Comparison of ENCODE assay signal across 9 mouse cellular contexts in the genomic region with DNA sequence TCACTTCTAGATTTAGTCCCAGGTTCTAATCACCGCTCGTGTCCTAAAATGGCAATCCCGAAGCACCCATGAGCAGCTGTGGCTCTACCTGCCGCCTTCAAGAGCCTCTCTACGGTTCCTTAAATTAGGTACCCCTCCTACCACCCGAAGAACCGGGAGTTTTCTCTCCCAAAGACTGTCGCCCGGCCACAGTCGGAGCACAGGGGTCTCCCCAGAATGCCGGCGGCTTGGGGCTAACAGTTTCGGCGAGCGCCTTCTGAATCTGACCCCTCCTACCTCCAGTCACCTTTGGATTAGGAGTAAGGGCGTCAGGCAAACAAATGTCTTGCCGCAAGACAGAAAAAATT. TPM values are rescaled to one million over a fixed set of nuclear protein-coding genes. Genes with fewer than 3 reads are reported as not detected.
DNase-seq lines count a peak whose midpoint lies in the region; ATAC-seq and TF ChIP-seq lines count a peak whose summit lies in the region.
"Had no signal": no experiment of that assay in that cellular context is flagged by ENCODE, and none has a peak within 500 bp of the region (broad histone marks: within the 10 kb centered on the region; RNA-seq: fewer than 3 reads in every experiment).

No protein-coding gene starts in this region.

- no peak for TF ChIP-seq POLR2A in ES-Bruce4 (IDR thresholded peaks at IDR 0.05; ENCODE audit: insufficient read depth, low read length)

- H3K27ac ChIP-seq in heart, embryonic 12.5 days (ENCODE audit: poor library complexity, severe bottlenecking) = no peak overlapping the region
- H3K27ac ChIP-seq in ES-Bruce4 (ENCODE audit: insufficient read depth, low read length) (no peak overlapping the region), macrophage (peak overlapping the region; percentile 72)
- H3K27ac ChIP-seq in forebrain, embryonic 16.5 days (ENCODE audit: low read length) = peak overlapping the region; percentile 30; the same call in 1 of the 2 replicates

- ATAC-seq in heart, embryonic 12.5 days (ENCODE audit: insufficient number of reproducible peaks, low FRiP score) = no peak; the same call in 1 of the 2 replicates
- peak; percentile 51 for ATAC-seq in forebrain, embryonic 16.5 days

- DNase-seq in heart, postnatal 14 days = no peak
- DNase-seq in urinary bladder, adult 2 months (ENCODE audit: low spot score) = no peak
- DNase-seq in adipocyte (ENCODE audit: low spot score) = no peak
- no peak for DNase-seq in B cell, adult 2 months

- peaks cover 13% of the 10 kb centered on the region for H3K4me1 ChIP-seq in heart, embryonic 12.5 days (replicated peaks)
- H3K4me1 ChIP-seq in ES-Bruce4 (ENCODE audit: control insufficient read depth, insufficient read depth, low read length) = no peaks in the 10 kb centered on the region
- H3K4me1 ChIP-seq in forebrain, embryonic 16.5 days (replicated peaks; ENCODE audit: control insufficient read depth, insufficient read depth, low read length) = peaks cover 19% of the 10 kb centered on the region

- H3K4me3 ChIP-seq in heart, embryonic 12.5 days = peak overlapping the region; percentile 86
- H3K4me3 ChIP-seq in ES-Bruce4 (ENCODE audit: low read depth, low read length) = peak overlapping the region; percentile 99
- H3K4me3 ChIP-seq in forebrain, embryonic 16.5 days (replicated peaks; ENCODE audit: low read length) = peak overlapping the region; percentile 72
- H3K4me3 ChIP-seq in macrophage (ENCODE audit: inconsistent target) = peak overlapping the region; percentile 98

- peaks cover 33% of the 10 kb centered on the region for H3K79me2 ChIP-seq in macrophage (ENCODE audit: inconsistent target)

- TF ChIP-seq CTCF in ES-Bruce4 (IDR thresholded peaks at IDR 0.05; ENCODE audit: low read depth, low read length) = no peak

- no peaks in the 10 kb centered on the region for H3K27me3 ChIP-seq in heart, embryonic 12.5 days (replicated peaks)
- H3K27me3 ChIP-seq in ES-Bruce4 (ENCODE audit: control insufficient read depth, insufficient read depth, low read length, poor library complexity, severe bottlenecking) = no peaks in the 10 kb centered on the region
- no peaks in the 10 kb centered on the region for H3K27me3 ChIP-seq in forebrain, embryonic 16.5 days (replicated peaks; ENCODE audit: control insufficient read depth, insufficient read depth, low read length)

- H3K4me2 ChIP-seq in heart, embryonic 12.5 days = peak overlapping the region; percentile 85
- peak overlapping the region; percentile 74 for H3K4me2 ChIP-seq in forebrain, embryonic 16.5 days (ENCODE audit: low read length)

- 2% methylated on average over 17 of the region's 17 CpGs for WGBS in heart, embryonic 12.5 days
- WGBS in forebrain, embryonic 16.5 days = 3% methylated on average over 17 of the region's 17 CpGs
- 2% methylated on average over 15 of the region's 17 CpGs for WGBS in macrophage (ENCODE audit: missing documents)

- TF ChIP-seq EP300 in ES-Bruce4 (IDR thresholded peaks at IDR 0.05; ENCODE audit: insufficient read depth, low read depth, low read length) = no peak

- no peaks in the 10 kb centered on the region for H3K9me3 ChIP-seq in heart, embryonic 12.5 days (replicated peaks)
- H3K9me3 ChIP-seq in ES-Bruce4 (replicated peaks; ENCODE audit: control insufficient read depth, insufficient read depth, low read length, poor library complexity, severe bottlenecking) = no peaks in the 10 kb centered on the region
- H3K9me3 ChIP-seq in forebrain, embryonic 16.5 days (ENCODE audit: control insufficient read depth, low read length) = no peaks in the 10 kb centered on the region

- H3K9ac ChIP-seq in heart, embryonic 12.5 days = peak overlapping the region; percentile 74
- H3K9ac ChIP-seq in ES-Bruce4 (ENCODE audit: low read depth, poor library complexity, severe bottlenecking) = peak overlapping the region; percentile 85
- peak overlapping the region; percentile 64 for H3K9ac ChIP-seq in forebrain, embryonic 16.5 days (replicated peaks; ENCODE audit: low read depth, low read length)

- H3K36me3 ChIP-seq in heart, embryonic 12.5 days = peaks cover 35% of the 10 kb centered on the region
- peaks cover 16% of the 10 kb centered on the region for H3K36me3 ChIP-seq in ES-Bruce4 (ENCODE audit: control insufficient read depth, insufficient read depth, low read length, poor library complexity, severe bottlenecking)
- no peaks in the 10 kb centered on the region; the same call in 1 of the 2 replicates for H3K36me3 ChIP-seq in forebrain, embryonic 16.5 days (ENCODE audit: control insufficient read depth, insufficient read depth)
- H3K36me3 ChIP-seq in macrophage (ENCODE audit: inconsistent target) = peaks cover 11% of the 10 kb centered on the region

- intact Hi-C loops in heart, postnatal 14 days (cut with DNase I) = loop anchor here (2.0 to 5.0 kb wide), 2 partner anchors 21 to 67 kb away; partner anchors contain the start of gene Aasdh

RNA-seq across cellular contexts. Expression of gene Srp72, which starts 0.3 kb away (rescaled TPM):
- 42.3 and 45.1 TPM in 2 replicates for polyA plus RNA-seq in heart, embryonic 12.5 days (2016; fragmentation: Nextera tagmentation; extraction: Ambion mirVana)
- total RNA-seq in heart, postnatal 14 days (2021) = 10 to 100 TPM; 61.7 to 66.3 TPM
- polyA plus RNA-seq in ES-Bruce4 (2011; ENCODE audit: insufficient read depth, insufficient read length, low read depth, missing spikeins) (165 and 172 TPM in 2 replicates), macrophage (2018) (62.3 to 120 TPM (median 71.9 TPM) in 3 replicates)
- polyA plus RNA-seq in forebrain, embryonic 16.5 days (2015; fragmentation: Nextera tagmentation; extraction: Ambion mirVana) = 87.7 and 90.1 TPM in 2 replicates
- 100 to 1,000 TPM; 134 to 236 (median 194) TPM for total RNA-seq in macrophage (2018; cell fraction: chromatin; rRNA removed)
- 10 to 100 TPM; 56.6 to 76.4 (median 63.2) TPM for total RNA-seq in macrophage (2018; cell fraction: cytosol; rRNA removed)
- 100 to 1,000 TPM in 18 of 26 experiments, 10 to 100 TPM in 8; 78.6 to 166 (median 121) TPM for total RNA-seq in macrophage (2018; cell fraction: nucleus; rRNA removed)
- 68.7 and 68.9 TPM in 2 replicates for polyA plus RNA-seq in urinary bladder, adult 2 months (2012; rRNA removed)

RNA-seq across cellular contexts. Expression of gene Ppat, which starts 22.8 kb away (rescaled TPM):
- polyA plus RNA-seq in heart, embryonic 12.5 days (2016; fragmentation: Nextera tagmentation; extraction: Ambion mirVana) = 33.2 and 34.1 TPM in 2 replicates
- 10 to 100 TPM; 12.6 to 13.5 TPM for total RNA-seq in heart, postnatal 14 days (2021)
- polyA plus RNA-seq in ES-Bruce4 (2011; ENCODE audit: insufficient read depth, insufficient read length, low read depth, missing spikeins) = 89.3 and 90.8 TPM in 2 replicates
- polyA plus RNA-seq in forebrain, embryonic 16.5 days (2015; fragmentation: Nextera tagmentation; extraction: Ambion mirVana) = 15.5 and 17.1 TPM in 2 replicates
- total RNA-seq in macrophage (2018; cell fraction: chromatin; rRNA removed) = 1 to 10 TPM in 23 of 26 experiments, under 1 TPM in 3; 0.34 to 4.6 (median 2.1) TPM
- 1 to 10 TPM; 3.2 to 7.0 (median 6.1) TPM for total RNA-seq in macrophage (2018; cell fraction: cytosol; rRNA removed)
- 10 to 100 TPM in 1 of 26 experiments, 1 to 10 TPM in 25; 1.5 to 13.6 (median 3.8) TPM for total RNA-seq in macrophage (2018; cell fraction: nucleus; rRNA removed)
- 5.5 to 17.3 TPM (median 7.5 TPM) in 3 replicates for polyA plus RNA-seq in macrophage (2018)
- 9.6 and 10.0 TPM in 2 replicates for polyA plus RNA-seq in urinary bladder, adult 2 months (2012; rRNA removed)

RNA-seq across cellular contexts. Expression of gene Paics, which starts 23.1 kb away (rescaled TPM):
- polyA plus RNA-seq in heart, embryonic 12.5 days (2016; fragmentation: Nextera tagmentation; extraction: Ambion mirVana) = 243 and 251 TPM in 2 replicates
- 100 to 1,000 TPM; 142 to 144 TPM for total RNA-seq in heart, postnatal 14 days (2021)
- polyA plus RNA-seq in ES-Bruce4 (2011; ENCODE audit: insufficient read depth, insufficient read length, low read depth, missing spikeins) (611 and 648 TPM in 2 replicates), macrophage (2018) (77.7 to 138 TPM (median 78.9 TPM) in 3 replicates)
- polyA plus RNA-seq in forebrain, embryonic 16.5 days (2015; fragmentation: Nextera tagmentation; extraction: Ambion mirVana) = 213 and 233 TPM in 2 replicates
- total RNA-seq in macrophage (2018; cell fraction: chromatin; rRNA removed) = 10 to 100 TPM in 19 of 26 experiments, 1 to 10 TPM in 7; 4.0 to 44.6 (median 15.3) TPM
- 10 to 100 TPM; 44.5 to 84.7 (median 60.3) TPM for total RNA-seq in macrophage (2018; cell fraction: cytosol; rRNA removed)
- total RNA-seq in macrophage (2018; cell fraction: nucleus; rRNA removed) = 10 to 100 TPM; 10.7 to 59.5 (median 21.6) TPM
- 101 and 105 TPM in 2 replicates for polyA plus RNA-seq in urinary bladder, adult 2 months (2012; rRNA removed)

RNA-seq across cellular contexts. Expression of gene Arl9, which starts 29.7 kb away (rescaled TPM):
- not detected in 2 replicates for polyA plus RNA-seq in heart, embryonic 12.5 days (2016; fragmentation: Nextera tagmentation; extraction: Ambion mirVana)
- not detected for total RNA-seq in heart, postnatal 14 days (2021)
- polyA plus RNA-seq in ES-Bruce4 (2011; ENCODE audit: insufficient read depth, insufficient read length, low read depth, missing spikeins) = not detected in 2 replicates
- not detected in 2 replicates for polyA plus RNA-seq in forebrain, embryonic 16.5 days (2015; fragmentation: Nextera tagmentation; extraction: Ambion mirVana)
- not detected for total RNA-seq in macrophage (2018; cell fraction: chromatin; rRNA removed)
- total RNA-seq in macrophage (2018; cell fraction: cytosol; rRNA removed) = not detected
- not detected for total RNA-seq in macrophage (2018; cell fraction: nucleus; rRNA removed)
- not detected in 3 replicates for polyA plus RNA-seq in macrophage (2018)
- 0.25 and 0.28 TPM in 2 replicates for polyA plus RNA-seq in urinary bladder, adult 2 months (2012; rRNA removed)
- total RNA-seq: layer of hippocampus, adult 18-20 months had no signal

RNA-seq across cellular contexts. Expression of gene Thegl, which starts 41.6 kb away (rescaled TPM):
- 0.12 TPM in 1 of 2 replicates, not detected in the other for polyA plus RNA-seq in heart, embryonic 12.5 days (2016; fragmentation: Nextera tagmentation; extraction: Ambion mirVana)
- total RNA-seq in heart, postnatal 14 days (2021) = not detected
- polyA plus RNA-seq in ES-Bruce4 (2011; ENCODE audit: insufficient read depth, insufficient read length, low read depth, missing spikeins) (not detected in 2 replicates), macrophage (2018) (not detected in 3 replicates)
- 0.25 and 0.80 TPM in 2 replicates for polyA plus RNA-seq in forebrain, embryonic 16.5 days (2015; fragmentation: Nextera tagmentation; extraction: Ambion mirVana)
- total RNA-seq in macrophage (2018; cell fraction: chromatin; rRNA removed) = not detected
- not detected for total RNA-seq in macrophage (2018; cell fraction: cytosol; rRNA removed)
- total RNA-seq in macrophage (2018; cell fraction: nucleus; rRNA removed) = not detected
- polyA plus RNA-seq in urinary bladder, adult 2 months (2012; rRNA removed) = not detected in 2 replicates

Comparison
In these comparisons a context has a peak if more than half of its experiments do, and no peak if none do; other contexts are left out.
1. H3K27ac ChIP-seq: peak in forebrain, embryonic 16.5 days (single experiment) and macrophage (single experiment); none in heart, embryonic 12.5 days (single experiment) and ES-Bruce4 (single experiment).
2. Peak in every context shown above with its lines, with median percentiles within 50 percentile points of each other: H3K4me3 ChIP-seq and H3K9ac ChIP-seq.